Mouse (Mus musculus) thymus, adult 2 months (tissue): ENCODE measurements around the gene Rtkn.

Source experiments
- CTCF ChIP-seq: fragments of 200-500 bp; IDR thresholded peaks from 2 replicates; pipeline ENCODE4 v1.5.1; 2012; ENCODE audit warnings: mild to moderate bottlenecking, control low read depth, low read length, moderate library complexity, borderline replicate concordance; ENCODE audit not compliant: control insufficient read depth, poor library complexity, insufficient read depth; ENCODE audit errors: extremely low read depth
- POLR2A ChIP-seq: fragments of 200-500 bp; IDR thresholded peaks from 2 replicates; pipeline ENCODE4 v1.6.1; 2012; ENCODE audit warnings: mild to moderate bottlenecking, low read length, control low read depth, moderate library complexity; ENCODE audit not compliant: control insufficient read depth, poor library complexity, insufficient read depth; ENCODE audit errors: extremely low read depth

GRCm38 (mm10) chr6:83145209-83145608 is 9.9 kb downstream of the Rtkn start:
- no peak for TF ChIP-seq CTCF
- no peak for TF ChIP-seq POLR2A
